8 mouse cellular contexts compared by ENCODE assay signal in genomic region chr3:27709096-27709905, GRCm38 (mm10). TPM values are rescaled to one million over a fixed set of nuclear protein-coding genes. Genes with fewer than 3 reads are reported as not detected.
DNase-seq lines count a peak whose midpoint lies in the region; ATAC-seq and TF ChIP-seq lines count a peak whose summit lies in the region.

No protein-coding gene starts in this region.

- ATAC-seq in lung, embryonic 14.5 days (ENCODE audit: insufficient read depth) = no peak
- ATAC-seq in forebrain, embryonic 12.5 days (ENCODE audit: low FRiP score) = no peak
- peak; percentile 17 for ATAC-seq in intestine, embryonic 16.5 days
- no peak for ATAC-seq in liver, embryonic 15.5 days (ENCODE audit: insufficient read depth)

- 2% methylated on average over 22 of the region's 22 CpGs for WGBS in lung, embryonic 14.5 days
- WGBS in forebrain, embryonic 12.5 days = 1% methylated on average over 22 of the region's 22 CpGs
- WGBS in intestine, embryonic 16.5 days = 1% methylated on average over 22 of the region's 22 CpGs
- WGBS in liver, embryonic 15.5 days (ENCODE audit: insufficient replicate concordance) = 27% methylated on average over 22 of the region's 22 CpGs

- H3K27me3 ChIP-seq in lung, embryonic 14.5 days (ENCODE audit: insufficient read depth, low read length) = no peaks in the 10 kb centered on the region
- H3K27me3 ChIP-seq in forebrain, embryonic 12.5 days = 0 out of 2 replicates have a peak, but pooled peaks cover 4% of the 10 kb centered on the region
- H3K27me3 ChIP-seq in intestine, embryonic 16.5 days (replicated peaks; ENCODE audit: control insufficient read depth, insufficient read depth, low read length) = no peaks in the 10 kb centered on the region
- H3K27me3 ChIP-seq in liver, embryonic 15.5 days = peaks cover 57% of the 10 kb centered on the region

- H3K36me3 ChIP-seq in lung, embryonic 14.5 days (ENCODE audit: insufficient read depth) = no peaks in the 10 kb centered on the region
- H3K36me3 ChIP-seq in forebrain, embryonic 12.5 days (replicated peaks) = no peaks in the 10 kb centered on the region
- H3K36me3 ChIP-seq in intestine, embryonic 16.5 days (ENCODE audit: control insufficient read depth, insufficient read depth, low read length) = no peaks in the 10 kb centered on the region
- H3K36me3 ChIP-seq in liver, embryonic 15.5 days (replicated peaks) = no peaks in the 10 kb centered on the region

- H3K9ac ChIP-seq in lung, embryonic 14.5 days = peak overlapping the region; percentile 96
- peak overlapping the region; percentile 88 for H3K9ac ChIP-seq in forebrain, embryonic 12.5 days
- H3K9ac ChIP-seq in intestine, embryonic 16.5 days (ENCODE audit: low read depth, low read length) = peak overlapping the region; percentile 96
- H3K9ac ChIP-seq in liver, embryonic 15.5 days = peak overlapping the region; percentile 57

- no peaks in the 10 kb centered on the region for H3K9me3 ChIP-seq in lung, embryonic 14.5 days (ENCODE audit: low read depth, low read length)
- no peaks in the 10 kb centered on the region for H3K9me3 ChIP-seq in forebrain, embryonic 12.5 days
- H3K9me3 ChIP-seq in intestine, embryonic 16.5 days (ENCODE audit: control insufficient read depth, low read length) = no peaks in the 10 kb centered on the region
- no peaks in the 10 kb centered on the region for H3K9me3 ChIP-seq in liver, embryonic 15.5 days (replicated peaks)

- peaks cover 18% of the 10 kb centered on the region for H3K4me1 ChIP-seq in lung, embryonic 14.5 days (ENCODE audit: insufficient read depth)
- peaks cover 29% of the 10 kb centered on the region for H3K4me1 ChIP-seq in forebrain, embryonic 12.5 days
- peaks cover 31% of the 10 kb centered on the region for H3K4me1 ChIP-seq in intestine, embryonic 16.5 days (ENCODE audit: control insufficient read depth, insufficient read depth, low read length)
- peaks cover 27% of the 10 kb centered on the region; the same call in 1 of the 2 replicates for H3K4me1 ChIP-seq in liver, embryonic 15.5 days (replicated peaks)

- H3K27ac ChIP-seq in lung, embryonic 14.5 days (ENCODE audit: low read depth) = peak overlapping the region; percentile 99
- H3K27ac ChIP-seq in forebrain, embryonic 12.5 days = peak overlapping the region; percentile 95
- H3K27ac ChIP-seq in intestine, embryonic 16.5 days (ENCODE audit: low read length) = peak overlapping the region; percentile 99
- peak overlapping the region; percentile 86 for H3K27ac ChIP-seq in liver, embryonic 15.5 days (replicated peaks)

- DNase-seq in lung, embryonic 14.5 days = peak; percentile 54
- DNase-seq in lung, postnatal 4 days = no peak
- peak; percentile 49 for DNase-seq in retina, postnatal 1 day
- no peak for DNase-seq in urinary bladder, adult 2 months (ENCODE audit: low spot score)
- no peak for DNase-seq in right cerebral cortex, postnatal 14 days

- H3K4me3 ChIP-seq in lung, embryonic 14.5 days (ENCODE audit: low read depth, low read length) = peak overlapping the region; percentile 94
- peak overlapping the region; percentile 89 for H3K4me3 ChIP-seq in forebrain, embryonic 12.5 days (replicated peaks)
- peak overlapping the region; percentile 95 for H3K4me3 ChIP-seq in intestine, embryonic 16.5 days (ENCODE audit: low read length)
- H3K4me3 ChIP-seq in liver, embryonic 15.5 days (replicated peaks) = peak overlapping the region; percentile 65

- peak overlapping the region; percentile 86 for H3K4me2 ChIP-seq in lung, embryonic 14.5 days
- H3K4me2 ChIP-seq in forebrain, embryonic 12.5 days = peak overlapping the region; percentile 79
- peak overlapping the region; percentile 75 for H3K4me2 ChIP-seq in intestine, embryonic 16.5 days (ENCODE audit: low read depth, low read length)
- H3K4me2 ChIP-seq in liver, embryonic 15.5 days = peak overlapping the region; percentile 63

- TF ChIP-seq CTCF in lung, embryonic 14.5 days (IDR thresholded peaks at IDR 0.05; ENCODE audit: low read depth) = no peak

RNA-seq across cellular contexts. Expression of gene Fndc3b, which starts 1.8 kb away (rescaled TPM):
- 35.7 and 37.1 TPM in 2 replicates for polyA plus RNA-seq in lung, embryonic 14.5 days (2014; fragmentation: Nextera tagmentation; extraction: Ambion mirVana)
- polyA plus RNA-seq in forebrain, embryonic 12.5 days (2016; fragmentation: Nextera tagmentation; extraction: Ambion mirVana) = 10.6 and 13.2 TPM in 2 replicates
- polyA plus RNA-seq in intestine, embryonic 16.5 days (2015; fragmentation: Nextera tagmentation; extraction: Ambion mirVana) = 14.0 and 15.4 TPM in 2 replicates
- 8.5 and 10.8 TPM in 2 replicates for polyA plus RNA-seq in liver, embryonic 15.5 days (2015; fragmentation: Nextera tagmentation; extraction: Ambion mirVana)
- polyA plus RNA-seq in urinary bladder, adult 2 months (2012; rRNA removed) = 26.0 and 34.5 TPM in 2 replicates

Comparison
In these comparisons a context has a peak if more than half of its experiments do, and no peak if none do; other contexts are left out.
1. DNase-seq: peak in lung, embryonic 14.5 days (single experiment) and retina, postnatal 1 day (single experiment); none in lung, postnatal 4 days (0 of 2), urinary bladder, adult 2 months (single experiment) and right cerebral cortex, postnatal 14 days (single experiment).
2. Peak in every context shown above with its lines, with median percentiles within 50 percentile points of each other: H3K27ac ChIP-seq, H3K4me2 ChIP-seq, H3K4me3 ChIP-seq and H3K9ac ChIP-seq.